Mouse (Mus musculus) retina, adult 2 months (tissue): ENCODE results near the gene Mnt.
"Not testable (repeated sequence)": the region's sequence is repeated elsewhere in the genome, so short reads cannot be mapped to it uniquely, and the experiment has no call there.

Experiments
- DNase-seq: peaks from one replicate; pipeline ENCODE4 v3.0.0-alpha.2; 2012; ENCODE audit warnings: low read depth, low spot score

Gene Mnt

GRCm38 (mm10) chr11:74830256-74831161 is at the start of gene Mnt:
Mnt (plus strand) TSS chr11:74830920.
- peak; percentile 98 for DNase-seq

- DNase-seq: no peak
Observed at GRCm38 (mm10) chr11:74792874-74793273, 37.8 kb upstream of the Mnt start.

GRCm38 (mm10) chr11:74800658-74801057 is 30.1 kb upstream of the Mnt start:
- DNase-seq: no peak

- DNase-seq: no peak
Observed at GRCm38 (mm10) chr11:74804081-74804627, 26.6 kb upstream of the Mnt start.

GRCm38 (mm10) chr11:74807246-74807882 is 23.4 kb upstream of the Mnt start:
- DNase-seq: no peak

- no peak for DNase-seq
Observed at GRCm38 (mm10) chr11:74808251-74808853, 22.4 kb upstream of the Mnt start.

GRCm38 (mm10) chr11:74810134-74810533 is 20.6 kb upstream of the Mnt start:
- no peak for DNase-seq

- not testable (repeated sequence) for DNase-seq
Observed at GRCm38 (mm10) chr11:74811027-74811426, 19.7 kb upstream of the Mnt start.

- no peak for DNase-seq
Observed at GRCm38 (mm10) chr11:74811538-74811937, 19.2 kb upstream of the Mnt start.

GRCm38 (mm10) chr11:74815795-74816194 is 14.9 kb upstream of the Mnt start:
- DNase-seq: no peak

GRCm38 (mm10) chr11:74820921-74821320 is 9.8 kb upstream of the Mnt start:
- no peak for DNase-seq

GRCm38 (mm10) chr11:74821463-74821862 is 9.3 kb upstream of the Mnt start:
- DNase-seq: no peak

- no peak for DNase-seq
Observed at GRCm38 (mm10) chr11:74822746-74823440, 7.8 kb upstream of the Mnt start.

- no peak for DNase-seq
Observed at GRCm38 (mm10) chr11:74826151-74826550, 4.6 kb upstream of the Mnt start.

GRCm38 (mm10) chr11:74826702-74827101 is 4.0 kb upstream of the Mnt start:
- DNase-seq: no peak

GRCm38 (mm10) chr11:74827791-74828403 is 2.8 kb upstream of the Mnt start:
- DNase-seq: no peak

- no peak for DNase-seq
Observed at GRCm38 (mm10) chr11:74828404-74828931, 2.3 kb upstream of the Mnt start.

GRCm38 (mm10) chr11:74828965-74829550 is 1.7 kb upstream of the Mnt start:
- no peak for DNase-seq

- DNase-seq: no peak
Observed at GRCm38 (mm10) chr11:74829812-74830211, 908 bp upstream of the Mnt start.

GRCm38 (mm10) chr11:74831191-74831605 is 478 bp downstream of the Mnt start:
- no peak for DNase-seq
